Mouse (Mus musculus): Measurements from ENCODE around the gene Grid2. TPM values are rescaled to one million over a fixed set of nuclear protein-coding genes. Genes with fewer than 3 reads are reported as not detected.

The Grid2 gene
- polyA plus RNA-seq, 1 experiment: 0.04 TPM

DNA sequence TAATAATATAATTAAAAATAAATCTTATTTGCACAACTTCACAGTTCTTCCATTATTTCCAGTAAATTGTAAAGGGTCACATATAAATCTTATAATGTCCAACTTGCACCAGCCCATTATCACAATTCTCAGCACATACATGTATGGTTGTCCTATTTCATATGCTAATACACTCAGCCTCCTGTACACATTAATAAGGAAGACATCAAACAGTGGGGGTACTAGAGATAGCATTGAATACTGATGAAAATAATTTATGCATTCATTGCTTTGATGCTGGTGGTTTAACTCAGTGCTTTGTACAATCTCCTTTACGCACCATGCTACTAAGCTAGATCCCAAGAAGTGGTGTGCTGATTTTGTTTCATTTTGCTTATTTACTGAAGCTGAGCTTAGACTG, 446.0 kb downstream of the Grid2 start:
- H3K4me3 ChIP-seq (ENCODE audit: control insufficient read depth, insufficient read depth, low read length): no peak overlapping the region
- WGBS: 97% methylated on average over 1 of the region's 1 CpGs
- H3K36me3 ChIP-seq (ENCODE audit: control insufficient read depth, insufficient read depth, low read length): no peaks in the 10 kb centered on the region
- H3K4me1 ChIP-seq (replicated peaks; ENCODE audit: control insufficient read depth, insufficient read depth, low read length): no peaks in the 10 kb centered on the region
- TF ChIP-seq CTCF (IDR thresholded peaks at IDR 0.05; ENCODE audit: borderline replicate concordance, control insufficient read depth, extremely low read depth, insufficient read depth, low read length, poor library complexity) (no peak), POLR2A (IDR thresholded peaks at IDR 0.05; ENCODE audit: control insufficient read depth, extremely low read depth, insufficient read depth, low read length, poor library complexity) (no peak)
- H3K27ac ChIP-seq (ENCODE audit: control insufficient read depth, insufficient read depth, low read length): no peak overlapping the region
- no peak for DNase-seq
- H3K27me3 ChIP-seq (ENCODE audit: control insufficient read depth, insufficient read depth, low read length): no peaks in the 10 kb centered on the region

DNA sequence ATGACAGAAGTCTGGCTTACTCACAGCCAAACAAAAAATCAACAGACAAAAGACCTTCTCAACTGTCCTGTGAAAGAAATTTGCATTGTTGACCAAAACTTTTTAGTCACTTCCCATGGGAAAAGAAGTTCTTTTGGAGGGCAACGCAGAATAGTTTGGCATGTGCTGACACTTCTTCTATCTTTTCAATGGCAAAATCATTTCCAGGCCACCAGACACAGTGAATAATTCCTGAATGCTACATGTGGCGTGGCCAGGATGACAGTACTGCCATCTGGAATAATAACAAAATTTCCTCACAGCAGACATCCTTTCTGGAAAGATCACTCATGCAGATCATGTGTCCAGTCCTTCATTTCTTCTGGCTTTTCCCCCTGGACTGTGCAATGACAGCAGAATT, 478.1 kb downstream of the Grid2 start:
- WGBS: 69% methylated on average over 2 of the region's 2 CpGs
- H3K4me1 ChIP-seq (replicated peaks; ENCODE audit: control insufficient read depth, insufficient read depth, low read length): no peaks in the 10 kb centered on the region
- TF ChIP-seq POLR2A (IDR thresholded peaks at IDR 0.05; ENCODE audit: control insufficient read depth, extremely low read depth, insufficient read depth, low read length, poor library complexity) (no peak), CTCF (IDR thresholded peaks at IDR 0.05; ENCODE audit: borderline replicate concordance, control insufficient read depth, extremely low read depth, insufficient read depth, low read length, poor library complexity) (no peak)
- no peaks in the 10 kb centered on the region for H3K36me3 ChIP-seq (ENCODE audit: control insufficient read depth, insufficient read depth, low read length)
- no peak for DNase-seq
- no peaks in the 10 kb centered on the region for H3K27me3 ChIP-seq (ENCODE audit: control insufficient read depth, insufficient read depth, low read length)
- H3K27ac ChIP-seq (ENCODE audit: control insufficient read depth, insufficient read depth, low read length): no peak overlapping the region
- no peak overlapping the region for H3K4me3 ChIP-seq (ENCODE audit: control insufficient read depth, insufficient read depth, low read length)

- no peaks in the 10 kb centered on the region for H3K4me1 ChIP-seq (replicated peaks; ENCODE audit: control insufficient read depth, insufficient read depth, low read length)
- no peaks in the 10 kb centered on the region for H3K27me3 ChIP-seq (ENCODE audit: control insufficient read depth, insufficient read depth, low read length)
- no peak for TF ChIP-seq CTCF (IDR thresholded peaks at IDR 0.05; ENCODE audit: borderline replicate concordance, control insufficient read depth, extremely low read depth, insufficient read depth, low read length, poor library complexity)
- no peak for TF ChIP-seq POLR2A (IDR thresholded peaks at IDR 0.05; ENCODE audit: control insufficient read depth, extremely low read depth, insufficient read depth, low read length, poor library complexity)
- no peak overlapping the region for H3K27ac ChIP-seq (ENCODE audit: control insufficient read depth, insufficient read depth, low read length)
- DNase-seq: no peak
- H3K36me3 ChIP-seq (ENCODE audit: control insufficient read depth, insufficient read depth, low read length): no peaks in the 10 kb centered on the region
- 73% methylated on average over 2 of the region's 2 CpGs for WGBS
- H3K4me3 ChIP-seq (ENCODE audit: control insufficient read depth, insufficient read depth, low read length): no peak overlapping the region
Observed at GRCm38 (mm10) chr6:63762535-63762934, 506.9 kb downstream of the Grid2 start.

DNA sequence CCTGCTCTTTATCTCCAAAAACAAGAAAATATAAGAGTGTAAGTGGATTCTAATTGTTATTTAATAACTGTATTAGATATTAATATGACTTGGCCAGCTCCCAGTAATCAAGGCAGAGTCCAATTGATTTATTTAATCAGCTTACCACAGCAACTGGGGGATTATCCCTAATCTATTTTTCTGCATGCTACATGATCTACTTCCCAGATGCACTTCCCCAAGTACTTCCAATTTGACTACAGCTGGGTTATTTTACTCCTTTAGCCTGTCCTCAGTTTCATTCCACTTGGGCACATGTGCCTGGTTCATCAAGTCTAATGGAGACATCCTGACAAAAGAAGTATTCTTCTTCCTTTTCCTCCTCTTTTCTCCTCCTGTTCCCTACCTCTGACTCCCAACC, 539.0 kb downstream of the Grid2 start:
- no peak overlapping the region for H3K4me3 ChIP-seq (ENCODE audit: control insufficient read depth, insufficient read depth, low read length)
- TF ChIP-seq POLR2A (IDR thresholded peaks at IDR 0.05; ENCODE audit: control insufficient read depth, extremely low read depth, insufficient read depth, low read length, poor library complexity) (no peak), CTCF (IDR thresholded peaks at IDR 0.05; ENCODE audit: borderline replicate concordance, control insufficient read depth, extremely low read depth, insufficient read depth, low read length, poor library complexity) (no peak)
- no peak overlapping the region for H3K27ac ChIP-seq (ENCODE audit: control insufficient read depth, insufficient read depth, low read length)
- H3K4me1 ChIP-seq (replicated peaks; ENCODE audit: control insufficient read depth, insufficient read depth, low read length): no peaks in the 10 kb centered on the region
- no peak for DNase-seq
- H3K36me3 ChIP-seq (ENCODE audit: control insufficient read depth, insufficient read depth, low read length): no peaks in the 10 kb centered on the region
- H3K27me3 ChIP-seq (ENCODE audit: control insufficient read depth, insufficient read depth, low read length): no peaks in the 10 kb centered on the region

DNA sequence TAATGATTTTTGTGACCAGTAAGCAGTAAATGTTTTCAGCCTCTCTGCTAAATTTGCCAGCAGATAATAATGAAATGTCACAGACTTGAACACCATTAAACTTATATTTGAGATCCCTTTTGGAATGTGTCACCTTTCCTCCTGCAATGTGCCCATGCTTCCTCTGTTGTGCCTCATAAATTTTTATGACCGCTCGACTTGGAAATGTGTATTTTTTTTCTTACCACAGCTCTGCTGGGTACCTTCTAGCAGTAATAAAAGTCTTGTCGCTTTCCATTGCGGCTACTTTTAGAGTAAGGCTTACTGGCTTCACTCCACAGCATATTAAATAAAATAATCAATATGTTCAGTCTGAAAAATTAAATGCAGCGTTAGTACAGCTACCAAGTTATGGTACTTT, 564.6 kb downstream of the Grid2 start:
- TF ChIP-seq POLR2A (IDR thresholded peaks at IDR 0.05; ENCODE audit: control insufficient read depth, extremely low read depth, insufficient read depth, low read length, poor library complexity) (no peak), CTCF (IDR thresholded peaks at IDR 0.05; ENCODE audit: borderline replicate concordance, control insufficient read depth, extremely low read depth, insufficient read depth, low read length, poor library complexity) (no peak)
- 86% methylated on average over 5 of the region's 5 CpGs for WGBS
- no peaks in the 10 kb centered on the region for H3K4me1 ChIP-seq (replicated peaks; ENCODE audit: control insufficient read depth, insufficient read depth, low read length)
- DNase-seq: no peak
- no peak overlapping the region for H3K4me3 ChIP-seq (ENCODE audit: control insufficient read depth, insufficient read depth, low read length)
- no peaks in the 10 kb centered on the region for H3K36me3 ChIP-seq (ENCODE audit: control insufficient read depth, insufficient read depth, low read length)
- H3K27ac ChIP-seq (ENCODE audit: control insufficient read depth, insufficient read depth, low read length): no peak overlapping the region
- H3K27me3 ChIP-seq (ENCODE audit: control insufficient read depth, insufficient read depth, low read length): no peaks in the 10 kb centered on the region

- Histone ChIP-seq H3K27ac (ENCODE audit: control insufficient read depth, insufficient read depth, low read length) (no peak overlapping the region), H3K4me3 (ENCODE audit: control insufficient read depth, insufficient read depth, low read length) (no peak overlapping the region), H3K4me1 (replicated peaks; ENCODE audit: control insufficient read depth, insufficient read depth, low read length) (no peaks in the 10 kb centered on the region), H3K36me3 (ENCODE audit: control insufficient read depth, insufficient read depth, low read length) (no peaks in the 10 kb centered on the region), H3K27me3 (ENCODE audit: control insufficient read depth, insufficient read depth, low read length) (no peaks in the 10 kb centered on the region)
- TF ChIP-seq POLR2A (IDR thresholded peaks at IDR 0.05; ENCODE audit: control insufficient read depth, extremely low read depth, insufficient read depth, low read length, poor library complexity) (no peak), CTCF (IDR thresholded peaks at IDR 0.05; ENCODE audit: borderline replicate concordance, control insufficient read depth, extremely low read depth, insufficient read depth, low read length, poor library complexity) (no peak)
- WGBS: 41% methylated on average over 2 of the region's 2 CpGs
- no peak for DNase-seq
Observed at GRCm38 (mm10) chr6:63862628-63863027, 607.0 kb downstream of the Grid2 start.

DNA sequence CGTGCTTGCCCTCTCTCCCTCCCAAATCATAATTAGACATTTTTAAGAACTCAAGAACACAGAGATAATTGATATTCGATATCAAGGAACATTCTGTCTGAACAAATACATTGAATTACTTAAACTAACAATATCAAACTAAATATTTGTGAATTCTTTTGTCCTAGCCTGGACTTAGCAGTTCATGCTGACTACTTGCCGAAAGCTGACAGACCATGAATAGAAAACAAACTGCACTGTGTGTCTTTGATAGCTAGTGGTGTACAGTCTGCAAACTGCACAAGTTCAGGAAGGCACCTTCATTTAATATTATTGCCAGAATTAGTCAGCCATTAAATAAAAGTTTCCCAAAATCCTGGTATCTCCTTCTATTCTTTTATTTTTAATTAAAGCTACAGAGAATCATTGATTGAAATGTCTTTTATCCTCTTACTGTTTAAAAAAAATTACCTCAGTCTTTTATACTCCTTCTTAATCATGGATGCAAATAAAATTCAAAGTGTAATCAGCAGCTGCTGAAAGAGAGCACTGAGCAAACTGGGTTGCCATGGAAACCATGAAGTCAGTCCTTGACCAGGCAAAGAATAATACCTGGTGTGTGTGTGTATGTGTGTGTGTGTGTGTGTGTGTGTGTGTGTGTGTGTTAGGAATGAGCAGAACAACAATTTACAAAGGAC, 621.5 kb downstream of the Grid2 start:
- 83% methylated on average over 3 of the region's 3 CpGs for WGBS

More for the DNA sequence above, 621.5 kb downstream of the Grid2 start:
- TF ChIP-seq POLR2A (IDR thresholded peaks at IDR 0.05; ENCODE audit: control insufficient read depth, extremely low read depth, insufficient read depth, low read length, poor library complexity) (no peak), CTCF (IDR thresholded peaks at IDR 0.05; ENCODE audit: borderline replicate concordance, control insufficient read depth, extremely low read depth, insufficient read depth, low read length, poor library complexity) (no peak)
- no peak overlapping the region for H3K27ac ChIP-seq (ENCODE audit: control insufficient read depth, insufficient read depth, low read length)
- H3K4me3 ChIP-seq (ENCODE audit: control insufficient read depth, insufficient read depth, low read length): no peak overlapping the region
- no peak for DNase-seq
- H3K4me1 ChIP-seq (replicated peaks; ENCODE audit: control insufficient read depth, insufficient read depth, low read length): no peaks in the 10 kb centered on the region
- no peaks in the 10 kb centered on the region for H3K27me3 ChIP-seq (ENCODE audit: control insufficient read depth, insufficient read depth, low read length)
- H3K36me3 ChIP-seq (ENCODE audit: control insufficient read depth, insufficient read depth, low read length): no peaks in the 10 kb centered on the region
